Mouse (Mus musculus): ENCODE measurements around the gene Pkp1. TPM values are rescaled to one million over a fixed set of nuclear protein-coding genes. Genes with fewer than 3 reads are reported as not detected.

Gene Pkp1
- polyA plus RNA-seq, 1 experiment from 2014 or later = 0.08 TPM

DNA sequence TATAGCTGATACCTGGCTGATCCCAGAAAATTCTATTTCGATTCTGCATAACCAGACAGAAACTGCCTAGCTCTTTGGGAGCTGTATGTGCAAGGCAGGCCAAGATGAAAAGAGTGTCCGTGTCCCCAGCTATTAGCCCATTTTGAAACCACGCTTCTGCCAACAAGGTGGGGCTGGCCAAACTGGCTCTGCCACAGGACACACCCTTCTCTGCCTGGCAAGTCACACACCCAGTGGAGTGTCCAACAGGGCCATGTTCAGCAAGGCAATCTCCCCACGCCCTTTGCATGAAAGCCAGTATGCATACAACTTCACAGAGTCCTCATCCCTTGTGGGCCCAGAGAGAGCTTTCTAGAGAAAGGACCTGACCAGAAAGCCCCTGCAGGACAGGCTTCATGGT is 23.6 kb downstream of the Pkp1 start:
- 81% methylated on average over 4 of the region's 4 CpGs for WGBS
- Histone ChIP-seq H3K27me3 (replicated peaks; ENCODE audit: control insufficient read depth, insufficient read depth, low read length) (no peaks in the 10 kb centered on the region), H3K27ac (ENCODE audit: low read depth) (no peak overlapping the region), H3K36me3 (ENCODE audit: control insufficient read depth, insufficient read depth, low read length) (no peaks in the 10 kb centered on the region), H3K9me3 (ENCODE audit: control insufficient read depth, low read length) (no peaks in the 10 kb centered on the region), H3K4me1 (replicated peaks; ENCODE audit: control insufficient read depth, insufficient read depth, low read length) (no peaks in the 10 kb centered on the region), H3K9ac (ENCODE audit: low read length) (no peak overlapping the region), H3K4me2 (ENCODE audit: low read length) (no peak overlapping the region), H3K4me3 (ENCODE audit: low read depth, low read length) (no peak overlapping the region)
- no peak for DNase-seq (ENCODE audit: low spot score)
- no peak for ATAC-seq (replicated peaks; ENCODE audit: low FRiP score, low TSS enrichment, low read depth)

DNA sequence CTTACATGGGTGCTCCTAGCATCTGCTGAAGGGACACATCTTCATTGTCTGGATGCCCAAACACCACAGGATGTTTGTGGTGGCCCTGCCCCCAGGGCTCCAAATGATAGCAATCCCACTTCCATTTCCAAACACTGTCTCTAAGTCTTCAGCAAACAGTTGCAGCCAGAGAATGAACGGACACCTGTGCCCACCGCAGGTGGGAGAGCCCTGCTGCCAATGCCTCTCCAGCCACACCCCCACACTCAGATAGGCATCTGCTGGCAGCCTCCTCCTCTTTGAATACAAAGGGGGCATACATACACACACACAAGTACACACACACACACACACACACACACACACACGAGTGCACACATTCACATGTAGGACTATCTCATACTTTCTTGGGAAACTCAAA is 25.6 kb downstream of the Pkp1 start:
- WGBS = 64% methylated on average over 3 of the region's 3 CpGs
- H3K36me3 ChIP-seq (ENCODE audit: control insufficient read depth, insufficient read depth, low read length) = no peaks in the 10 kb centered on the region
- H3K4me1 ChIP-seq (replicated peaks; ENCODE audit: control insufficient read depth, insufficient read depth, low read length) = no peaks in the 10 kb centered on the region
- H3K27ac ChIP-seq (ENCODE audit: low read depth) = no peak overlapping the region
- no peaks in the 10 kb centered on the region for H3K9me3 ChIP-seq (ENCODE audit: control insufficient read depth, low read length)
- H3K27me3 ChIP-seq (replicated peaks; ENCODE audit: control insufficient read depth, insufficient read depth, low read length) = no peaks in the 10 kb centered on the region
- DNase-seq (ENCODE audit: low spot score) (no peak), ATAC-seq (replicated peaks; ENCODE audit: low FRiP score, low TSS enrichment, low read depth) (no peak)
- no peak overlapping the region for H3K4me3 ChIP-seq (ENCODE audit: low read depth, low read length)
- no peak overlapping the region for H3K9ac ChIP-seq (ENCODE audit: low read length)
- H3K4me2 ChIP-seq (ENCODE audit: low read length) = no peak overlapping the region

DNA sequence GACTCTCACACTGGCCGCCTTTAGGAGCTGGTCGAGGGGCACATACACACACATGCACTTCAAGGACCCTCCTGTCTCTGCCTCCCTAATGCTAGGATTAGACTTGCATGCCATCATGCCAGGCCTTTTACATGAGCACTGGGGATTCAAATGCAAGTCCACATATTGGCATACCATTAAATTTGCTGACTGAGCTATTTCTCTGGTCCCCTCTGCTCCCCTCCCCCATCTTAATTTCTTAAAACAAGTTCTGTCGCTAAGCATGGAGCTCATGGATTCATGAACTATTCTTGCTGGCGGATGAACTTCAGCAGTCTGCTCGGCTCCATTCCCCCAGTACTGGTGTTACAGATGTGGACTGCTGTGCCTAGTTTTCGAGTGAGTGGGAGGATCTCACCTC is 26.2 kb downstream of the Pkp1 start:
- no peak for DNase-seq (ENCODE audit: low spot score)
- no peaks in the 10 kb centered on the region for H3K4me1 ChIP-seq (replicated peaks; ENCODE audit: control insufficient read depth, insufficient read depth, low read length)
- H3K27ac ChIP-seq (ENCODE audit: low read depth) = no peak overlapping the region

DNA sequence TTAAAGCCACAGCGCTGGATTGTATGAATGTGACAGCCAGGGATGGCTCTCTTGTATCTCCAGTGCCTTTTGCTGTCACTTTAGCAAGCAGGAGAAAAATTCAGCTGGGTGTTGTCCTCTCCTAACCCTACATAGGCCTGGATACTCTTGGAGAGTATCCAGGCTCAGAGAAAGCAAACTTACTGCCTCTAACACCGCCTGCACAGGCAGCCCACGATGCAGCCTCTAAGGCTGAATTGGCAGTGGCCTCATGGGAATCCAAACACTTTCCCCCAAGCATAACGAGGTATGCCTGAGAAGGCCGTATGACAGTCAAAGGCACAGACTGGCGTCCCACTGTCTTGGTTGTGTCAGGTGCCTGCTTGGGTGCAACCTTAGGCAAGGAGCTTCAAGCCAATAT is 26.8 kb downstream of the Pkp1 start:
- ATAC-seq (replicated peaks; ENCODE audit: low FRiP score, low TSS enrichment, low read depth) = no peak
- no peaks in the 10 kb centered on the region for H3K9me3 ChIP-seq (ENCODE audit: control insufficient read depth, low read length)
- no peak for DNase-seq (ENCODE audit: low spot score)
- H3K27me3 ChIP-seq (replicated peaks; ENCODE audit: control insufficient read depth, insufficient read depth, low read length) = no peaks in the 10 kb centered on the region
- no peak overlapping the region for H3K4me2 ChIP-seq (ENCODE audit: low read length)
- H3K27ac ChIP-seq (ENCODE audit: low read depth) = no peak overlapping the region
- no peaks in the 10 kb centered on the region for H3K36me3 ChIP-seq (ENCODE audit: control insufficient read depth, insufficient read depth, low read length)
- 81% methylated on average over 6 of the region's 6 CpGs for WGBS
- no peak overlapping the region for H3K9ac ChIP-seq (ENCODE audit: low read length)
- H3K4me3 ChIP-seq (ENCODE audit: low read depth, low read length) = no peak overlapping the region
- no peaks in the 10 kb centered on the region for H3K4me1 ChIP-seq (replicated peaks; ENCODE audit: control insufficient read depth, insufficient read depth, low read length)

More for the DNA sequence above, 26.2 kb downstream of the Pkp1 start:
- no peaks in the 10 kb centered on the region for H3K9me3 ChIP-seq (ENCODE audit: control insufficient read depth, low read length)
- no peak for ATAC-seq (replicated peaks; ENCODE audit: low FRiP score, low TSS enrichment, low read depth)
- H3K27me3 ChIP-seq (replicated peaks; ENCODE audit: control insufficient read depth, insufficient read depth, low read length) = no peaks in the 10 kb centered on the region
- H3K4me3 ChIP-seq (ENCODE audit: low read depth, low read length) = no peak overlapping the region
- H3K4me2 ChIP-seq (ENCODE audit: low read length) = no peak overlapping the region
- WGBS = 82% methylated on average over 6 of the region's 6 CpGs
- H3K36me3 ChIP-seq (ENCODE audit: control insufficient read depth, insufficient read depth, low read length) = no peaks in the 10 kb centered on the region
- no peak overlapping the region for H3K9ac ChIP-seq (ENCODE audit: low read length)

DNA sequence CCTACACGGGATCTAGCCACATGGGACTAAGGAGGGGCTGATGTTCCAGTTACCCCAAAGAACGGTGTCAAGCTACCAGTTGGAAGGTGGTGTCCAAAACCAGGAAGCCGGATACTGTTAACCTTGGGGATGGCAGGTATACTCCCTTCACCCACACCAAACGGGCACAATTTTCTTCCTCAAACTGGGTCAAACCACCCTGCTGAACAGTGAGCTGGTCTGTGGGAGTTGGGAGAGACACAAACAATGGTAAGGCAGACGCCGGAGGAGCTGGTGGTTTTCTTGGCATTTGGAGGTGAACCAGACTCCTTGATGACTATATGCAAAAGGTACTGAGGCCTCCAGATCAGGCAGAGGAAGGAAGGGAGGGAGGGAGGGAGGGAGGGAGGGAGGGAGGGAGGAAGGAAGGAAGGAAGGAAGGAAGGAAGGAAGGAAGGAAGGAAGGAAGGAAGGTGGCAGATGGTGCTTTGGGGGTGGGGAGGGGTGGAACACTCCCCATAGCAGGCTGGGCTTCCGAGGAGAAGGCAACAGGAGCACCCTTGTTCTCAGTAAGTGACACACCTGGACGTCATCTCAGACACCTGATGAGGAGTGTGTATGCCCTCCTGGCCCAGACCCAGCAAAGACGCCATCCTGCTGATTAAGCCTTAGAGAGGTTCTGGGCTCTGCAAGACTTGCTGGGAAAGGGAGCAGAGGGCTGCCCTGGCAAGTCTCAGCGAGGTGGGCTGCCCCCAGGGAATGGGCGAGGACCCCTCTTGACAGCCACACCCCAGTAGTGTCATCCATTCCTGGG is 27.4 kb downstream of the Pkp1 start:
- no peaks in the 10 kb centered on the region for H3K27me3 ChIP-seq (replicated peaks; ENCODE audit: control insufficient read depth, insufficient read depth, low read length)
- ATAC-seq (replicated peaks; ENCODE audit: low FRiP score, low TSS enrichment, low read depth) (no peak), DNase-seq (ENCODE audit: low spot score) (no peak)
- H3K27ac ChIP-seq (ENCODE audit: low read depth) = no peak overlapping the region
- H3K9ac ChIP-seq (ENCODE audit: low read length) = no peak overlapping the region
- H3K4me1 ChIP-seq (replicated peaks; ENCODE audit: control insufficient read depth, insufficient read depth, low read length) = no peaks in the 10 kb centered on the region
- no peaks in the 10 kb centered on the region for H3K36me3 ChIP-seq (ENCODE audit: control insufficient read depth, insufficient read depth, low read length)
- no peak overlapping the region for H3K4me2 ChIP-seq (ENCODE audit: low read length)
- WGBS = 72% methylated on average over 11 of the region's 11 CpGs
- H3K9me3 ChIP-seq (ENCODE audit: control insufficient read depth, low read length) = no peaks in the 10 kb centered on the region
- no peak overlapping the region for H3K4me3 ChIP-seq (ENCODE audit: low read depth, low read length)

DNA sequence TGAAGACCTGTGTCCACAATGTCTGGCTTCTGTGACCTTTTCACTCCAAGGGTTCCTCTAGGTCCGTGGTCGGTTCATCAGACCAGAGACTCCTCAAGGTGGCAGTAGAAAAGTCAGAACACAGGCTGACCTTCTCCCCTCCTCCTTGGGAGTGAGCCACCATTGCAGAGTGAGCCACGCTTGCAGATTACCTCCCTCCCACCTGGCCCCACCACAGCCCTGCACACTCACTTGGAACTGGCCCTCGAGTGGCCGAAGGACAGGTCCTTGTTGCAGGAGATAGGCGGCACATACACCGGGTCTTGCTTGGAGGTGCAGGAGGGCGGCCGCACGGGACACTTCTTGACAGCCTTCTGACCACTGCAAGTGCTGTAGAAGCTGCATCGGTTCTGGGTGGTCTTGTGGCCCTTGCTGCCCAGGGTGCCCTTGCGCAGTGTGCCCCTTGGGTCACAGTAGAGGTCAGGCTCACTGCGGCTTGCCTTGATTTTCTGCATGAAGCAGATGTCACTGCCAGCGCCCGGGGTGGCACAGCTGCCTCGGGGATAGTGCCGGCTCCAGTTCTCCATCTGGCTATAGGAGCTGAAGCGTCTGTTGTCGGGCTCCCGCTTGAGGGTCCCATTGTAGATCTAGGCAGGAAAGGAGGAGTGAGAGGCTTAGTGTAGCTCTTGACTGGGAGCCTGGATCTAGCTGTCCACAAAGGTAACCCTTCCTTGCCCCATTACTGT is 29.4 kb downstream of the Pkp1 start:
- Histone ChIP-seq H3K9ac (ENCODE audit: low read length) (no peak overlapping the region), H3K4me1 (replicated peaks; ENCODE audit: control insufficient read depth, insufficient read depth, low read length) (no peaks in the 10 kb centered on the region), H3K27ac (ENCODE audit: low read depth) (no peak overlapping the region), H3K4me2 (ENCODE audit: low read length) (no peak overlapping the region), H3K9me3 (ENCODE audit: control insufficient read depth, low read length) (no peaks in the 10 kb centered on the region), H3K27me3 (replicated peaks; ENCODE audit: control insufficient read depth, insufficient read depth, low read length) (no peaks in the 10 kb centered on the region), H3K36me3 (ENCODE audit: control insufficient read depth, insufficient read depth, low read length) (no peaks in the 10 kb centered on the region), H3K4me3 (ENCODE audit: low read depth, low read length) (no peak overlapping the region)
- ATAC-seq (replicated peaks; ENCODE audit: low FRiP score, low TSS enrichment, low read depth) (no peak), DNase-seq (ENCODE audit: low spot score) (no peak)
- WGBS = 74% methylated on average over 20 of the region's 20 CpGs

DNA sequence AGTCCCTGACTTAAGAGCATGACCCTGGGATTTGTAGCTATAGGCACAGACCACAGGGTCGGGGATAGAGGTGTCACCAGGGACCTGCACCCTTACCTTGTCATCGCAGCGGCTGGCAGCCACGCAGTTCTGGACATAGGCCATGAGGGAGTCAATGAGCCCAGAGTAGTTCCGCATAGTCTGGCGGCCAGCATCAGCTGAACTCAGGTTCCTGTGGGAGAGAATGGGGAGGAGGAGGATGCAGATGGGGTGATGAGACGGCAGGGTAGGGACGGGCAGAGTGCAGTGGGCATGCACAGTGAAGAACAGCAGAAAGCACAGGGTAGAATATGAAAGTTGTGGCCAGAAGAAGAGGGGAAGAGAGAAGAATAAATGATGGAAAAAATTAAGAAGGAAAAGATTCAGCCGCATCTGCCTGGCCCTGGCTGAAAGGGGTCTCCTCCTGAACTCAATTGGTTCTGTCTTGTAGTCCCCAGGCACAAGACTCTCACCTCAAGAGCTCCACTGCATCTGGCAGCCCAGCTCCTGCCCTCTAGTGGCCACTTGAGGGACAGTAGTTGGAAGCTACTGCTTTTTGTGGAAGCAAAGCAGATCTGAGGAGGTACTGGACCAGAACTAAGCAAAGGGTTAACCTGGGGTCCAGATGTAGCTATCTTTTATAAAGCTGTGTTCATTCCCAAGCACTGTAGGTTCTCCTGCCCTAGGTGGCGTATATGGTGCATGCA is 36.5 kb downstream of the Pkp1 start:
- Histone ChIP-seq H3K4me3 (ENCODE audit: low read depth, low read length) (no peak overlapping the region), H3K27ac (ENCODE audit: low read depth) (no peak overlapping the region), H3K36me3 (ENCODE audit: control insufficient read depth, insufficient read depth, low read length) (no peaks in the 10 kb centered on the region), H3K4me2 (ENCODE audit: low read length) (no peak overlapping the region), H3K9me3 (ENCODE audit: control insufficient read depth, low read length) (no peaks in the 10 kb centered on the region), H3K9ac (ENCODE audit: low read length) (no peak overlapping the region), H3K4me1 (replicated peaks; ENCODE audit: control insufficient read depth, insufficient read depth, low read length) (no peaks in the 10 kb centered on the region), H3K27me3 (replicated peaks; ENCODE audit: control insufficient read depth, insufficient read depth, low read length) (no peaks in the 10 kb centered on the region)
- WGBS = 72% methylated on average over 10 of the region's 10 CpGs
- ATAC-seq (replicated peaks; ENCODE audit: low FRiP score, low TSS enrichment, low read depth) (no peak), DNase-seq (ENCODE audit: low spot score) (peak; percentile 81)

DNA sequence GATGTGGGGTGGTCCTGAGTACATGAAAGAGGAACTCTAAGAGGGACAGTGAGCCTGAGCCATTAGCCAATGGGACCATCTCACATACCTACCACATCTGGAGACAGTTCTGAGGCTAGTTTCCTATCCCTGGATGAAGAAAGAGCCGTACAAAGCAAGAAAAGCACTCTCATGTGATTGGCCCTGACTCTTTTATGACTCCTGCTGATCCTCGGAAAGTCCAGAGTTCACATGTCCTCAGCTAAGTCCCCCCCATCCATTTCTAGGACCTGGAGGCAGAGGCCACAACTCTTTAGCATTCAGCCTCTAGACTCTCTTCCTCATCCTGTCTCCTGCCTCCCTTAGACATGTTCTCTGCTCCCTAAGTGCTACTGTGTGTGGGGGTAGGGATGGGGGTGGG is 41.8 kb downstream of the Pkp1 start:
- Histone ChIP-seq H3K4me1 (replicated peaks; ENCODE audit: control insufficient read depth, insufficient read depth, low read length) (no peaks in the 10 kb centered on the region), H3K36me3 (ENCODE audit: control insufficient read depth, insufficient read depth, low read length) (no peaks in the 10 kb centered on the region), H3K9me3 (ENCODE audit: control insufficient read depth, low read length) (no peaks in the 10 kb centered on the region), H3K27ac (ENCODE audit: low read depth) (no peak overlapping the region), H3K4me3 (ENCODE audit: low read depth, low read length) (no peak overlapping the region), H3K4me2 (ENCODE audit: low read length) (no peak overlapping the region), H3K9ac (ENCODE audit: low read length) (no peak overlapping the region), H3K27me3 (replicated peaks; ENCODE audit: control insufficient read depth, insufficient read depth, low read length) (no peaks in the 10 kb centered on the region)
- DNase-seq (ENCODE audit: low spot score) = no peak
- WGBS = 50% methylated on average over 2 of the region's 2 CpGs
- ATAC-seq (replicated peaks; ENCODE audit: low FRiP score, low TSS enrichment, low read depth) = no peak

Measured in intestine, embryonic 14.5 days (tissue).